Mouse (Mus musculus): ENCODE results near the gene Gramd1a. TPM values are rescaled to one million over a fixed set of nuclear protein-coding genes. Genes with fewer than 3 reads are reported as not detected.
A peak's percentile ranks its signal among the peaks of the same experiment; 100 is the strongest.

The Gramd1a gene
- total and polyA plus RNA-seq, 2 experiments from 2014 or later, result 25.9 to 53.9 TPM

DNA sequence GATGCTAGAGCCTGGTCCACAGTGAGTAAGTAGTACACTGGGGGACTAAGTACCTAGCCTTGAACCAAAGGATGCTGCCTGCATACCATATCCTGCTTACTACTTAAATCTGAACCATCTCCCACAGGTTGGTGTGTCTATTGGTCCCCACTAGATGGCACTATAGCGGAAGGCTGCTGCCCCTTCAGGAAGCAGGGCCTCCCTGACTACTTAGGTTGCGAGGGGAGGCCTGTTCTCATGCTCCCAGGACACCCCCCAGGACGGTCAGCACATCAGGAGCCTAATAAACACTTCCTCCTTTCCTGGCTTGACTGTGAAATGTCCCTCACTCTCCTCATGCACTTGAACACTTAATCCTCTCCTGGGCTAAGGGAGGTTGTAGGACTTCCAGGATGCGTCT, 24.9 kb downstream of the Gramd1a start:
- peaks cover 5% of the 10 kb centered on the region for H3K4me1 ChIP-seq (ENCODE audit: control insufficient read depth, insufficient read depth)
- H3K27me3 ChIP-seq (ENCODE audit: control insufficient read depth, insufficient read depth, low read length), result 0 out of 2 replicates have a peak, but pooled peaks cover 13% of the 10 kb centered on the region
- H3K4me2 ChIP-seq (ENCODE audit: low read depth, low read length), result no peak overlapping the region
- peaks cover 74% of the 10 kb centered on the region for H3K36me3 ChIP-seq (replicated peaks; ENCODE audit: control insufficient read depth, insufficient read depth, low read length)
- TF ChIP-seq CTCF (IDR thresholded peaks at IDR 0.05; ENCODE audit: low read depth) (peak; percentile 85), EP300 (IDR thresholded peaks at IDR 0.05; ENCODE audit: low read depth) (no peak)
- no peaks in the 10 kb centered on the region for H3K9me3 ChIP-seq (replicated peaks; ENCODE audit: control insufficient read depth, low read length)
- H3K4me3 ChIP-seq (ENCODE audit: low read depth, low read length), result no peak overlapping the region
- H3K27ac ChIP-seq (ENCODE audit: low read depth), result no peak overlapping the region
- no peak overlapping the region for H3K9ac ChIP-seq (replicated peaks; ENCODE audit: low read depth, low read length)
- peak; percentile 73 for DNase-seq (ENCODE audit: low spot score)
- 0 out of 2 replicates have a peak, but pooled peaks have one; percentile 31 for ATAC-seq (ENCODE audit: insufficient read depth, low read depth)
- WGBS, result 33% methylated on average over 4 of the region's 4 CpGs

DNA sequence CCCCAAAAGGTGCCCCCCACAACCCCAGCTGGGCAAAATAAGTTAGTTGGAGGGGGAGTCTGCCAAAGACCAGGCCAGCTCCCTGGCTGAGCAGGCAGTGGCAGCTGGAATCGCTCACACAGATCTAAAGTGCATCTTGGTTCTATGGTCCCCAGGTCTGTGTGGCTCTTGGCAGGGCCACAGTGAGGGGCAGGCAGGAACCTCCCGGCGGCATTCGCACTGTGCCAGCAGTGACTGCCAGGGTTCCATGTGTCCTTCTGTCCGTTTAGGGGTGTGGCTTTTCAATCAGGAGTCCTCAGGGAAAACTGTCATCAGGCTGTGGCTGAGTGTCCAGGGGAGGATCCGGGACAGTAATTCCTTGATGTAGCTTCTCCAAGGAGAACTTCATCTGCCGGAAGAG, 25.5 kb downstream of the Gramd1a start:
- peaks cover 67% of the 10 kb centered on the region for H3K36me3 ChIP-seq (replicated peaks; ENCODE audit: control insufficient read depth, insufficient read depth, low read length)
- no peaks in the 10 kb centered on the region for H3K9me3 ChIP-seq (replicated peaks; ENCODE audit: control insufficient read depth, low read length)
- no peak overlapping the region for H3K27ac ChIP-seq (ENCODE audit: low read depth)
- 0 out of 2 replicates have a peak, but pooled peaks cover 13% of the 10 kb centered on the region for H3K27me3 ChIP-seq (ENCODE audit: control insufficient read depth, insufficient read depth, low read length)
- 86% methylated on average over 7 of the region's 7 CpGs for WGBS
- no peak overlapping the region for H3K4me3 ChIP-seq (ENCODE audit: low read depth, low read length)
- ATAC-seq (ENCODE audit: insufficient read depth, low read depth) (no peak), DNase-seq (ENCODE audit: low spot score) (no peak)
- H3K4me2 ChIP-seq (ENCODE audit: low read depth, low read length), result no peak overlapping the region
- H3K4me1 ChIP-seq (ENCODE audit: control insufficient read depth, insufficient read depth), result peaks cover 5% of the 10 kb centered on the region
- TF ChIP-seq EP300 (IDR thresholded peaks at IDR 0.05; ENCODE audit: low read depth) (no peak), CTCF (IDR thresholded peaks at IDR 0.05; ENCODE audit: low read depth) (no peak)
- no peak overlapping the region for H3K9ac ChIP-seq (replicated peaks; ENCODE audit: low read depth, low read length)

DNA sequence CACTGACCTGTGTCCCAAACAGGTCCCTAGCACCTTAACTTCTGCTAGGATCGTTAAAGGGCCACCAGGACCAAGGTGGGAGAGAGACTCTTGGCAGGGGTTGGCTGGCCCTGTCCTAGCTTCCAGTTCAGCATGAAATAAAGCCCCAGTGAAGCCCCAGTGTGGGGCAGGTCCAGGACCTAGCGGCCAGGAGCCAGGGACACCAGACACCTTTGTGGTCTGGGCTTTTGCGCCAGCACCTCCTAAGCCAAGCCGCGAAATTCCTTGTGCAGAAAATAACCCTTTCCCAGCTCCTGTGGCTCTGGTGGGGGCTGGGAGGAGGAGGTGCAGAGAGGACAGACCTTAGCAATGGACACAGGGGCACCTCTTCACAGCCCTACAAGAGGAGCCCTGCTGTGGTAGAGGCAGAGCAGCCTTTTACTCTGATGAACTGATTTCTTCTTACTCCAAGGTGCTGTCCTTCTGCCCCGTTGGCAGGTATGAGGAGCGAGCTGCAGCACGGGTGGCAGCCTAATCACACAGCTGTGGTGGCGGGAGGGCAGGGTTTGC, 27.5 kb downstream of the Gramd1a start:
- no peak overlapping the region for H3K4me2 ChIP-seq (ENCODE audit: low read depth, low read length)
- H3K27ac ChIP-seq (ENCODE audit: low read depth), result no peak overlapping the region
- H3K27me3 ChIP-seq (ENCODE audit: control insufficient read depth, insufficient read depth, low read length), result 0 out of 2 replicates have a peak, but pooled peaks cover 16% of the 10 kb centered on the region
- H3K36me3 ChIP-seq (replicated peaks; ENCODE audit: control insufficient read depth, insufficient read depth, low read length), result peaks cover 47% of the 10 kb centered on the region
- ATAC-seq (ENCODE audit: insufficient read depth, low read depth) (no peak), DNase-seq (ENCODE audit: low spot score) (no peak)
- H3K4me1 ChIP-seq (ENCODE audit: control insufficient read depth, insufficient read depth), result peaks cover 5% of the 10 kb centered on the region
- TF ChIP-seq EP300 (IDR thresholded peaks at IDR 0.05; ENCODE audit: low read depth) (no peak), CTCF (IDR thresholded peaks at IDR 0.05; ENCODE audit: low read depth) (no peak)
- no peak overlapping the region for H3K9ac ChIP-seq (replicated peaks; ENCODE audit: low read depth, low read length)
- 53% methylated on average over 9 of the region's 9 CpGs for WGBS
- no peak overlapping the region for H3K4me3 ChIP-seq (ENCODE audit: low read depth, low read length)
- no peaks in the 10 kb centered on the region for H3K9me3 ChIP-seq (replicated peaks; ENCODE audit: control insufficient read depth, low read length)

DNA sequence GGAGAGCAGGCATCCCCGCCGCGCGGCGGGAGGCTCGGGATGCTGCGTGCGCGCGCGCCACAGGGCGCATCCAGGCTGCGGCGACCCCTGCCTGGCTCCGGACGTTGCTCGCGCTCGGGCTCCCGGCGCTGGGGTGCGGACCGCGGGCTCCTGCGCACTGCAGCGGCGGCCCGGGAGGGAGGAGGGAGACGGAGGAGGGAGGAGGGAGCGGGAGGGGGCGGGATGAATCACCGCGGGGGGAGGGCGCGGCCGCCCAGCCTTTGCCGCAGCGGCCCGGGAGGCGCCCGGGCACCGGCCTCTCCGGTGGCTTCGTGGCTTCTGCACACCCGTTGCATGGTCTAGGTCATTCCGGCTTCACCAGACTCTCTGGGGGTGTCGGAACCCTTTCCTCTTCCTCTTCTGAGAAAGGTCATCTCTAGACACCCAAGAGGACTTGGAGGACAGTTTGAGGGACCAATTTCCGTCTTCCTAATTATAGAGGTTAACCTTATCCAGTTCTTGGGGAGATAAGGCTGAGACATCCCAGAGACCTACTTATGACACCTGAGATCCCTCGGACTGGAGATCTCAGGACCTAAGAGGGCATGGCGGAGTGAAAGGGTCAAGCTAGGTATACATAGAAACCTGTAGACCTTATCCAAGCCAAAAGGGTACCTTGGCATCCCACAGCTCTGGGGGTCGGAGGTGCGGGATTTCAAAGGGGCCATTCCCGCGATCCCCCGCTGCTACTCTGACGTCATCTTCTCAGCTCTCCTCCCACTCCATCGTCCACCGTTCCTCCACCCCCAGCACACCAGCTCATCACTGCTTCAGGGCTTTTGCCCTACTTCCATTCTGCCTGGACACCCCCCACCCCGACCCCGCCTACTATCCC, 28.6 kb downstream of the Gramd1a start, which contains the start of gene Scn1b:
Gene Scn1b, minus strand, starts transcription at position 153 of the 874 bp plus-strand sequence.
- TF ChIP-seq CTCF (IDR thresholded peaks at IDR 0.05; ENCODE audit: low read depth) (no peak), EP300 (IDR thresholded peaks at IDR 0.05; ENCODE audit: low read depth) (no peak)
- Histone ChIP-seq H3K27ac (ENCODE audit: low read depth) (no peak within 1 kb of the TSS), H3K36me3 (replicated peaks; ENCODE audit: control insufficient read depth, insufficient read depth, low read length) (peaks cover 36% of the 10 kb centered on the region), H3K4me1 (ENCODE audit: control insufficient read depth, insufficient read depth) (peaks cover 5% of the 10 kb centered on the region), H3K4me3 (ENCODE audit: low read depth, low read length) (peak within 1 kb of the TSS; percentile 61), H3K9me3 (replicated peaks; ENCODE audit: control insufficient read depth, low read length) (no peaks in the 10 kb centered on the region), H3K9ac (replicated peaks; ENCODE audit: low read depth, low read length) (peak within 1 kb of the TSS; percentile 59), H3K27me3 (ENCODE audit: control insufficient read depth, insufficient read depth, low read length) (0 out of 2 replicates have a peak, but pooled peaks cover 18% of the 10 kb centered on the region), H3K4me2 (ENCODE audit: low read depth, low read length) (peak within 1 kb of the TSS; percentile 95)
- 1% methylated on average over 36 of the region's 60 CpGs for WGBS
- DNase-seq (ENCODE audit: low spot score) (no peak), ATAC-seq (ENCODE audit: insufficient read depth, low read depth) (peak; percentile 28; the same call in 1 of the 2 replicates)

DNA sequence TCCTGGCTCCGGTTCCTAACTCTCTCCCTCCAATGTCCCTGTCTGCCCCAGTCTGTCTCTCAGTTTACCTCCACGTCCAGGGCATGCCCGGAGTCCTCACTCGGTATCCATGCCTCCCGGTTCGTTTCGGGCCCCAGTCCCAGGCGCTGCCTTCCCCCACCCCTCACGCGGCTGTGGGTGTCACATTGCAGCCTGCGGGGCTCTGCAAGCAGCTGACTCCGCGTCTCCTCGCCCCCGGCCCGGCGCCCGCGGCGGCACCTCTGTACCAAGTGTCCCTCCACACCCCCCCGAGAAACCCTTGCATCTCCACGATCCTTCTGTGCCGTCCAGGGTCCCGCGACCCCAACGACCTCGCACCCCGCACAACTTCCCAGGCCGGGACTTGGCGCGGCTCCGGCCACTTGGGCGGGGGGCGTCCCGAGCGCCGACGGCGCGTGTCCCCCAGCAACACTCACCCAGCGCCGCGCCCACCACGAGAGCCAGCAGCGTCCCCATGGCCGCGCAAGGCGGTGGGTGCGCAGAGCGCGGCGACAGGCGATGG, 29.4 kb downstream of the Gramd1a start:
- Histone ChIP-seq H3K9me3 (replicated peaks; ENCODE audit: control insufficient read depth, low read length) (no peaks in the 10 kb centered on the region), H3K27me3 (ENCODE audit: control insufficient read depth, insufficient read depth, low read length) (0 out of 2 replicates have a peak, but pooled peaks cover 18% of the 10 kb centered on the region), H3K4me1 (ENCODE audit: control insufficient read depth, insufficient read depth) (peaks cover 5% of the 10 kb centered on the region), H3K9ac (replicated peaks; ENCODE audit: low read depth, low read length) (peak overlapping the region; percentile 59), H3K4me2 (ENCODE audit: low read depth, low read length) (peak overlapping the region; percentile 95), H3K36me3 (replicated peaks; ENCODE audit: control insufficient read depth, insufficient read depth, low read length) (peaks cover 28% of the 10 kb centered on the region), H3K4me3 (ENCODE audit: low read depth, low read length) (peak overlapping the region; percentile 61), H3K27ac (ENCODE audit: low read depth) (no peak overlapping the region)
- DNase-seq (ENCODE audit: low spot score), result no peak
- ATAC-seq (ENCODE audit: insufficient read depth, low read depth), result peak; percentile 24; the same call in 1 of the 2 replicates
- TF ChIP-seq EP300 (IDR thresholded peaks at IDR 0.05; ENCODE audit: low read depth) (no peak), CTCF (IDR thresholded peaks at IDR 0.05; ENCODE audit: low read depth) (no peak)
- under 1% methylated on average over 50 of the region's 53 CpGs for WGBS
